Mouse (Mus musculus) ovary, postnatal 36 days (tissue): Measurements from ENCODE around the gene Inca1.

Source experiments
- DNase-seq: peaks from one replicate; pipeline ENCODE4 v3.0.0; 2022; ENCODE audit warnings: low spot score, mixed read lengths

The Inca1 gene

GRCm38 (mm10) chr11:70669582-70670345 is 30.2 kb downstream of the Inca1 start:
- peak; percentile 80 for DNase-seq

- DNase-seq, result peak; percentile 92
Observed at GRCm38 (mm10) chr11:70668771-70669505, 31.0 kb downstream of the Inca1 start, which contains the start of gene Spag7. Gene Spag7 (minus strand): TSS chr11:70669416.

GRCm38 (mm10) chr11:70668335-70668770 is 31.6 kb downstream of the Inca1 start:
- peak; percentile 70 for DNase-seq

- no peak for DNase-seq
Observed at GRCm38 (mm10) chr11:70667271-70668150, 32.4 kb downstream of the Inca1 start.

- no peak for DNase-seq
Observed at GRCm38 (mm10) chr11:70666687-70667086, 33.3 kb downstream of the Inca1 start.

GRCm38 (mm10) chr11:70664741-70665140 is 35.2 kb downstream of the Inca1 start:
- DNase-seq, result no peak

- no peak for DNase-seq
Observed at GRCm38 (mm10) chr11:70663957-70664356, 36.0 kb downstream of the Inca1 start.

GRCm38 (mm10) chr11:70663101-70663500 is 36.9 kb downstream of the Inca1 start:
- no peak for DNase-seq

GRCm38 (mm10) chr11:70660571-70660970 is 39.4 kb downstream of the Inca1 start:
- DNase-seq, result no peak

- DNase-seq, result no peak
Observed at GRCm38 (mm10) chr11:70658942-70659341, 41.0 kb downstream of the Inca1 start.

- no peak for DNase-seq
Observed at GRCm38 (mm10) chr11:70658521-70658920, 41.4 kb downstream of the Inca1 start.

- DNase-seq, result no peak
Observed at GRCm38 (mm10) chr11:70657991-70658390, 42.0 kb downstream of the Inca1 start.

- no peak for DNase-seq
Observed at GRCm38 (mm10) chr11:70657573-70657972, 42.4 kb downstream of the Inca1 start.

- DNase-seq, result no peak
Observed at GRCm38 (mm10) chr11:70656964-70657363, 43.0 kb downstream of the Inca1 start, which contains the start of gene Eno3. Gene Eno3 (plus strand): TSS chr11:70657202.

- DNase-seq, result peak; percentile 54
Observed at GRCm38 (mm10) chr11:70656456-70656927, 43.5 kb downstream of the Inca1 start.

GRCm38 (mm10) chr11:70655571-70656455 is 44.1 kb downstream of the Inca1 start:
- DNase-seq, result peak; percentile 69

- peak; percentile 85 for DNase-seq
Observed at GRCm38 (mm10) chr11:70654923-70655570, 44.9 kb downstream of the Inca1 start.

GRCm38 (mm10) chr11:70654198-70654922 is 45.6 kb downstream of the Inca1 start, which contains the start of gene Pfn1:
Gene Pfn1 (minus strand): TSS chr11:70654644.
- DNase-seq, result peak; percentile 78

- DNase-seq, result peak; percentile 73
Observed at GRCm38 (mm10) chr11:70653345-70654197, 46.4 kb downstream of the Inca1 start.
